Comparison of ENCODE assay signal across 19 mouse cellular contexts in genomic region chr6:55391814-55392213, GRCm38 (mm10). TPM values are rescaled to one million over a fixed set of nuclear protein-coding genes. Genes with fewer than 3 reads are reported as not detected.
A peak's percentile ranks its signal among the peaks of the same experiment; 100 is the strongest.
DNase-seq lines count a peak whose midpoint lies in the region; ATAC-seq and TF ChIP-seq lines count a peak whose summit lies in the region.
"Had no signal": no experiment of that assay in that cellular context is flagged by ENCODE, and none has a peak within 500 bp of the region (broad histone marks: within the 10 kb centered on the region; RNA-seq: fewer than 3 reads in every experiment).

No protein-coding gene starts in this region.

- no peak for TF ChIP-seq CTCF in layer of hippocampus, adult 2 months (conservative IDR thresholded peaks at IDR 0.05)
- TF ChIP-seq CTCF in hindbrain, postnatal 0 days (IDR thresholded peaks at IDR 0.05; ENCODE audit: low read depth): no peak

- H3K9me3 ChIP-seq in hindbrain, postnatal 0 days (ENCODE audit: low read length): no peaks in the 10 kb centered on the region
- no peaks in the 10 kb centered on the region for H3K9me3 ChIP-seq in neural tube, embryonic 14.5 days (ENCODE audit: control insufficient read depth, low read length)
- H3K9me3 ChIP-seq in embryonic facial prominence, embryonic 10.5 days: no peaks in the 10 kb centered on the region
- H3K9me3 ChIP-seq: liver, embryonic 12.5 days had no signal

- 21% methylated on average over 4 of the region's 4 CpGs for WGBS in hindbrain, postnatal 0 days
- WGBS in neural tube, embryonic 14.5 days: 15% methylated on average over 4 of the region's 4 CpGs
- WGBS in embryonic facial prominence, embryonic 10.5 days: 65% methylated on average over 4 of the region's 4 CpGs

- H3K36me3 ChIP-seq in hindbrain, postnatal 0 days (ENCODE audit: insufficient read depth, low read length): no peaks in the 10 kb centered on the region
- H3K36me3 ChIP-seq in neural tube, embryonic 14.5 days (ENCODE audit: control insufficient read depth, insufficient read depth, low read length): no peaks in the 10 kb centered on the region
- H3K36me3 ChIP-seq in embryonic facial prominence, embryonic 10.5 days (replicated peaks): no peaks in the 10 kb centered on the region
- H3K36me3 ChIP-seq: liver, embryonic 12.5 days had no signal

- DNase-seq in layer of hippocampus, adult 2 months (ENCODE audit: low spot score in 2 of 2): no peak
- no peak for DNase-seq in layer of hippocampus, adult 9-10 months (ENCODE audit: low spot score)
- peak; percentile 39 for DNase-seq in embryo, embryonic 11.5 days (ENCODE audit: low read depth, low spot score)
- peak; percentile 86 for DNase-seq in hindbrain, postnatal 0 days (ENCODE audit: low spot score)
- no peak for DNase-seq in right cerebral cortex, postnatal 10 days (ENCODE audit: low spot score in 2 of 2)
- DNase-seq in embryonic facial prominence, embryonic 10.5 days (ENCODE audit: low spot score): no peak

- no peaks in the 10 kb centered on the region for H3K27me3 ChIP-seq in hindbrain, postnatal 0 days (ENCODE audit: insufficient read depth, low read length)
- no peaks in the 10 kb centered on the region for H3K27me3 ChIP-seq in neural tube, embryonic 14.5 days (ENCODE audit: control insufficient read depth, insufficient read depth, low read length)
- H3K27me3 ChIP-seq in embryonic facial prominence, embryonic 10.5 days (replicated peaks; ENCODE audit: low read depth, poor library complexity, severe bottlenecking): peaks cover 18% of the 10 kb centered on the region; the same call in 1 of the 2 replicates

- no peak overlapping the region for H3K9ac ChIP-seq in hindbrain, postnatal 0 days (replicated peaks; ENCODE audit: low read length)
- H3K9ac ChIP-seq in neural tube, embryonic 14.5 days (replicated peaks; ENCODE audit: low read depth, low read length): no peak overlapping the region
- H3K9ac ChIP-seq: liver, embryonic 12.5 days had no signal

- H3K4me3 ChIP-seq in layer of hippocampus, adult 2 months: no peak overlapping the region
- H3K4me3 ChIP-seq in hindbrain, postnatal 0 days (ENCODE audit: low read length): no peak overlapping the region
- no peak overlapping the region for H3K4me3 ChIP-seq in neural tube, embryonic 14.5 days (ENCODE audit: low read depth, low read length)
- H3K4me3 ChIP-seq in embryonic facial prominence, embryonic 10.5 days: no peak overlapping the region
- H3K4me3 ChIP-seq: erythroblast, embryonic 14.5 days; liver, embryonic 12.5 days; megakaryocyte, embryonic 14.5 days had no signal

- peak overlapping the region; percentile 49; the same call in 1 of the 2 replicates for H3K27ac ChIP-seq in layer of hippocampus, adult 2 months
- no peak overlapping the region for H3K27ac ChIP-seq in hindbrain, postnatal 0 days
- H3K27ac ChIP-seq in neural tube, embryonic 14.5 days (ENCODE audit: low read depth, low read length): no peak overlapping the region
- H3K27ac ChIP-seq in embryonic facial prominence, embryonic 10.5 days (replicated peaks): no peak overlapping the region
- H3K27ac ChIP-seq: liver, embryonic 12.5 days had no signal

- H3K4me2 ChIP-seq in hindbrain, postnatal 0 days (ENCODE audit: low read depth, low read length): no peak overlapping the region
- no peak overlapping the region for H3K4me2 ChIP-seq in neural tube, embryonic 14.5 days (ENCODE audit: low read depth, low read length)
- H3K4me2 ChIP-seq: heart, embryonic 11.5 days; liver, embryonic 12.5 days had no signal

- peak; percentile 30; the same call in 1 of the 2 replicates for ATAC-seq in hindbrain, postnatal 0 days
- peak; percentile 47 for ATAC-seq in neural tube, embryonic 14.5 days (ENCODE audit: low read depth)
- ATAC-seq in frontal cortex, adult (ENCODE audit: low TSS enrichment): no peak
- ATAC-seq: liver, embryonic 12.5 days had no signal

- H3K4me1 ChIP-seq in hindbrain, postnatal 0 days (ENCODE audit: insufficient read depth, low read length): peaks cover 20% of the 10 kb centered on the region
- peaks cover 5% of the 10 kb centered on the region; the same call in 1 of the 2 replicates for H3K4me1 ChIP-seq in neural tube, embryonic 14.5 days (ENCODE audit: control insufficient read depth, insufficient read depth, low read length)
- peaks cover 39% of the 10 kb centered on the region for H3K4me1 ChIP-seq in embryonic facial prominence, embryonic 10.5 days
- H3K4me1 ChIP-seq: liver, embryonic 12.5 days had no signal

RNA-seq across cellular contexts. Expression of gene Ghrhr, which starts 15.7 kb away (rescaled TPM):
- total RNA-seq in layer of hippocampus, adult 2 months (2021): not detected
- total RNA-seq in hindbrain, postnatal 0 days (2014; rRNA removed): not detected in 2 replicates
- not detected in 2 replicates for polyA plus RNA-seq in hindbrain, postnatal 0 days (2015; fragmentation: Nextera tagmentation; extraction: Ambion mirVana)
- polyA plus RNA-seq in neural tube, embryonic 14.5 days (2014; fragmentation: Nextera tagmentation; extraction: Ambion mirVana): not detected in 2 replicates
- not detected in 2 replicates for polyA plus RNA-seq in embryonic facial prominence, embryonic 10.5 days (2016; fragmentation: Nextera tagmentation; extraction: Ambion mirVana)
- total RNA-seq: adrenal gland, postnatal 36 days; common myeloid progenitor, adult 5-6 weeks; ES-E14; gastrocnemius, postnatal 14 days; heart, postnatal 36 days; left cerebral cortex, postnatal 25 days had no signal
- polyA plus RNA-seq: C2C12; erythroblast, embryonic 14.5 days; heart, embryonic 11.5 days; liver, embryonic 12.5 days had no signal

RNA-seq across cellular contexts. Expression of gene Aqp1, which starts 55.6 kb away (rescaled TPM):
- total RNA-seq in layer of hippocampus, adult 2 months (2021): under 1 TPM; 0.39 to 0.72 TPM
- total RNA-seq in hindbrain, postnatal 0 days (2014; rRNA removed): 17.0 and 32.6 TPM in 2 replicates
- polyA plus RNA-seq in hindbrain, postnatal 0 days (2015; fragmentation: Nextera tagmentation; extraction: Ambion mirVana): 19.5 and 21.7 TPM in 2 replicates
- 0.20 and 0.84 TPM in 2 replicates for polyA plus RNA-seq in neural tube, embryonic 14.5 days (2014; fragmentation: Nextera tagmentation; extraction: Ambion mirVana)
- 0.29 and 0.76 TPM in 2 replicates for polyA plus RNA-seq in embryonic facial prominence, embryonic 10.5 days (2016; fragmentation: Nextera tagmentation; extraction: Ambion mirVana)

RNA-seq across cellular contexts. Expression of gene Adcyap1r1, which starts 60.0 kb away (rescaled TPM):
- 100 to 1,000 TPM; 146 to 148 TPM for total RNA-seq in layer of hippocampus, adult 2 months (2021)
- total RNA-seq in hindbrain, postnatal 0 days (2014; rRNA removed): 236 and 269 TPM in 2 replicates
- 67.1 and 72.2 TPM in 2 replicates for polyA plus RNA-seq in hindbrain, postnatal 0 days (2015; fragmentation: Nextera tagmentation; extraction: Ambion mirVana)
- 70.7 and 79.3 TPM in 2 replicates for polyA plus RNA-seq in neural tube, embryonic 14.5 days (2014; fragmentation: Nextera tagmentation; extraction: Ambion mirVana)
- 4.4 and 9.7 TPM in 2 replicates for polyA plus RNA-seq in embryonic facial prominence, embryonic 10.5 days (2016; fragmentation: Nextera tagmentation; extraction: Ambion mirVana)
- total RNA-seq: common myeloid progenitor, adult 5-6 weeks had no signal
- polyA plus RNA-seq: erythroblast, embryonic 14.5 days had no signal

Comparison
In these comparisons a context has a peak if more than half of its experiments do, and no peak if none do; other contexts are left out.
1. DNase-seq: peak in embryo, embryonic 11.5 days (single experiment) and hindbrain, postnatal 0 days (single experiment); none in layer of hippocampus, adult 2 months (0 of 2), layer of hippocampus, adult 9-10 months (single experiment), right cerebral cortex, postnatal 10 days (0 of 2) and embryonic facial prominence, embryonic 10.5 days (single experiment).
2. RNA of gene Aqp1, which starts 55.6 kb away (polyA plus RNA-seq): 19.5 to 21.7 TPM in hindbrain, postnatal 0 days; 0.29 to 0.76 TPM in embryonic facial prominence, embryonic 10.5 days and 0.20 to 0.84 TPM in neural tube, embryonic 14.5 days; every median in the first group is over 10 times any median in the second.